Mouse (Mus musculus) adrenal gland, adult 8-10 months (tissue): ENCODE measurements at regions not wholly inside any gene's neighbourhood (a gene's known extent, or its start where the extent isn't known, plus 50 kb on each side); places are given as distances from the start of the nearest gene placed in this dataset.

Experiments used
- DNase-seq: peaks from one replicate; pipeline ENCODE4 v3.0.0; 2022

DNA sequence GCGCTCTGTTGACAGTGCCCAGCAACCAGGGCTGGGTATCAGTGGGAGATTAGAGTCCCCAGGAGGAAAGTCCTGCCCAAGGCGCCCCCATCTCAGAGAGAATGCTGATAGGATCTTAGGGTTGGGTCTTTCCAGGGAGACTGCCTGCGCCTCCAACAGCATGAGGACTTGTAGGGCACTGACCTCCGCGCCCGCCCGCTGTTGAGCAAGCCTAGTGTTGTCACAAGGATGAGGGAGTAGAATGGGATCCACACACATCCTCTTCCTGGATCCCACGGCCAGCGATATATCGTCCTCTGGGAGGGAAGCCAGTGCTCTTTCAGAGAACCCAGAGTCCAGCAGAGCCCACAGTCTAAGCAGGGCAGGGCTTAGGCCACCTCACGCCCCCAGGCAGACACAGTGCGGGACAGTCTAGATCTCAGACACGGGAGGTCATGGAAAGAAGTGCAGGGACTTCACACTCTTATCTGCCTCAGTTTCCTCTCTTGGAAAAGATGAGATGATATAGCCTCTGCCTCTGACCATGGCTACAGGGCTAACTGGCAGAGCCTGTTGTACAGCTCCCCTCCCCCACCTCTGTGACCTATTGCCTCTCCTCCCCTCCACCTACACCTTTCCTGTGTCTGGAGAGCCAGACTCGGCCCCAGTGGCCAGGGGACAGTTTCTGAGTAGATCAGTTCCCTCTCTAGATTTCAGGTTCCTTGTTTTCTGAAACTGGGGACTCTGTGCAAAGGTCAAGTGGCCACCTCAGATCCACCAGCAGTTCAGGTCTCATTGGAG is 52.0 kb upstream of the Dusp5 start:
- DNase-seq: no peak

DNA sequence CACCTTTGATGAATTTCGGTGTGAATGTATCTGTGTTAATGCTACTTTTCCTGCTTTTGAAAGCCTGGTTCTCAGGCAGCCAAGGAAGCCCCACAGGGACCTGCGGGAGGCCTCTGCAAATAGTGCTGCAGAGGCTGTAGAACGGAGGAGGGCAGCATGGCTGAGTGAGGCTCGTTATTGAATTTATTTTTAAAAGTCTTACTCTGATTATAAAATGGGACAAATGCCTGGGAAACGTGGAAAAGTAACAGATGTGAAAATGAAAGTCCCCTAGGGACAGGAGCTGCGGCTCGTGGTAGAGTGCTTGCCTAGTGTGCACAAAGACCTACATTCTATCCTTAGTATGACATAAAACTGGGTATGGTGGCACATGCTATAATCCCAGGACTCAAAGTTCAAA is 59.7 kb upstream of the Dusp5 start:
- no peak for DNase-seq

DNA sequence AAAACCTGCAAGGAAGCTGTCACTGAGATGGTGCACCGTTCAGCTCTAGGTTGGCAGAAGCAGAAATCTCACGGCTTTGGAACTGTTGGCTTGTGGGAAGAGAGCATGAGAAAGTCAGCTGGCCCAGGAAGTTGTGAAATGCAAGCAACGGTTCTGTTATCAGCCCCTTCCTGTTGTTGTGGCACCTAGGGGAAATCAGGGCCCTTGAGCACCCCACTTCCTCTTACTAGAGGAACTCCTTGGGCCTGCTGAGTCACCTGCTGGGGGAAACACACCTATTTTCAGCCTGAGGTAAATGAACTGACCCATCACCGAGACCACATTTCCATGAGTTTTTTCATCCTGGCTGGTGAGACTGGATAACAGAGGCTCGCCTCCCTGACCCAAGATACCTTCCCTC is 64.2 kb upstream of the Dusp5 start:
- DNase-seq: no peak

DNA sequence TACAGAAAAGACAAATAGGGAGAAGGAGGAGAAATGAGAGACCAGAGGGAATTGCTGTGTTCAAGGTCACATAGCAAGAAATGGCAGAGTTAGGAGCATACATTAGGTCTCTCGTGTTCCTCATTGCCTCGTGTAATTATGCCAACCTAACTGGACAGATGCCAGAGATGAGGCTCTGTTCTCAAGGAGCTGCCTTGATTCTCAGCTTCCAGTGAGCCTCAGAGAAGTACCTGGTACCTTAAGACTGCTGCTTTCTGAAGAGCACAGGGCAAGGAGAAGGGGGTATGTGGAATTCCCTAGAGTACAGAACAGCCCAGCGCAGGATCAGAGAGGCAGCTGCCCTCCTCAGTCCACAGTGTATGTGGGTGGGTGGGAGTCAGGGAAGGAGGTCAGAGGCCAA is 64.8 kb upstream of the Dusp5 start:
- DNase-seq: no peak

- no peak for DNase-seq
Measured at GRCm38 (mm10) chr19:53461025-53462015, 67.6 kb upstream of the Dusp5 start.

- no peak for DNase-seq
Measured at GRCm38 (mm10) chr19:53460312-53461024, 68.4 kb upstream of the Dusp5 start.

DNA sequence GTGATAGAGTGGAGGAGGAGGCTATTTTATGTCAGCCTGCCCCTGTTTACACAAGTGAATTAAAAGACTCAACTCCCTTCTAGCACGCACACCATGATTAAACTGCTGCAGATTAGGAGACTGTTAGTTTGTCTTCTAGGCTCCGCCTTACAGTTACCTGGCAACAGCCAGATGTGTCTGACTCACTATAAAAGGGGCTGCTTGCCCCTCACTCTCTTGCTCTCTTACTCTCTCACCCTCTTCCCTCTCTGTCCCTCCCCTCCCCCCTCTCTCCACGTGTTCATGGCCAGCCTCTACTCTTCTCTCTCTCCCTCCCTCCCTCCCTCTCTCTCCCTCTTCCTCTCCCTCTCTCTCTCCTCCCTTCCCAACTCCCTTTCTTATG is 69.0 kb upstream of the Smndc1 start:
- DNase-seq: no peak

DNA sequence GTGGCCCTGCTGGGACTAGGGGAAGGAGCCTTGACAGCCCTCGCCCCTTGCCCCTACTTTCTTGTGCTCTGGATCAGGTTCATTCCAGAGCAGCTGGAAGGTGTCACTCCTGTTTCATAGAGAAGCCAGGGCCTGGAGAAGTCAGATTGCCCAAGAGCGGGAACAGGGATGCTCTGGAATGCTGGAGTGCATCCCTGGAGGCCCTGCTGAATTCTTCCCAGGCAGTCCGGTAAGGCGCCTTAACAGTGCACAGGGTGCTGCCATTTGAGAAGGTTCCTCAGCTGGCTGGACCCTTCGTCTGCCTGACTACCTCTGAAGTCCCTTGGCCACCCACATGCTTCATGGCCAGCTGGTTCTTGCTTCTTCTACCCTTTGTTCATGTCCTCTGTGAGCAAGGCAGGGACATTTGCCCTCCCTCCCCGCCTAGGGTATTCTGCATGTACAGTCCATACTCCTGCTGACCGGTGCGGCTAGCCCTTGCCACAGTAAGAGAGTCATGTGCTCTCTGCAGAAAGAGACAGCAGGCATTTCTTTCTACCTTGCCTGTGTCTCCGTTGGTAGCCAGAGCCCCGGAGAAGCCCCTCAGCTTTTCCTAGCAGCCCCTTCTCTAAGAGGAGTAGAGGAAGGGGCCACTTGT is 68.5 kb upstream of the Smndc1 start:
- DNase-seq: no peak

DNA sequence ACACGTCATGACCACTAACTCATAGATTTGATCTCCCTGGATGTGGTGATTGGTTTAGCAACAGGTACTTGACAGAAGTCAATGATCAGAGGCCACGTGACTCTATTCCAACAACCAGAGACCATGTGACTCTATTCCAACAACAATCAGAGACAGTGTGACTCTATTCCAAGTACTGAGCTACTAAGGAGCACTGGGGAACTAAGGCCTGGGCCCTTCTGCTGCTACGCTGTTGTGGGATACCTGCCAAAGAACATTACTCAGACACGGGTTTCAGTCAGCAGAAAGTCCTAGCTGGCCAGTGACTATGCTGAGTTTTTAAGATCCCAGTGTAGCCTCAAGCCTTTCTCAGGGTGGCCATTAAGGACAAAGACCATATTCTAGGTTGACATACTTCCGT is 66.3 kb upstream of the Smndc1 start:
- no peak for DNase-seq

- DNase-seq: no peak
Measured at GRCm38 (mm10) chr19:53454571-53454970, 64.2 kb upstream of the Smndc1 start.

DNA sequence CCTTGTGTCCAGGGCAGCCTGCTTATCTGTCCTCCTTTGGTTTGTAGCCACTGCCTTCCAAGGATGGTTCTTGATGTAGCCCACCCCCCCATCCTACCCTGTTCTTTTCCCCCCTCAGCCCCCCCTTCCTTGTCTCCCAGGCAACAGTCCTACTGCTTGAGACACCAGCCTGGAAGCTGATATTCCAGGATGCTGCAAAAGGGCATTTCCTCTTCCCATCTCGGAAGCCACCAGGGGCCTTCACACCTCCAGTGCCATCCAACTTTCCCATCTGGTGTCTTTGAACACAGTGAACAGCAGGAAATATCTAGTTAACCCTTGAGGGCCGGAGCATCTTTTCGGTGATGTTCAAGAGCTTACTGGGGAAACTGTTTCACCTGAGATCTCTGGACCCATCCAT is 63.7 kb upstream of the Smndc1 start:
- no peak for DNase-seq

- DNase-seq: no peak
Measured at GRCm38 (mm10) chr19:53453317-53453947, 63.1 kb upstream of the Smndc1 start.

- DNase-seq: no peak
Measured at GRCm38 (mm10) chr19:53452360-53452759, 62.0 kb upstream of the Smndc1 start.

DNA sequence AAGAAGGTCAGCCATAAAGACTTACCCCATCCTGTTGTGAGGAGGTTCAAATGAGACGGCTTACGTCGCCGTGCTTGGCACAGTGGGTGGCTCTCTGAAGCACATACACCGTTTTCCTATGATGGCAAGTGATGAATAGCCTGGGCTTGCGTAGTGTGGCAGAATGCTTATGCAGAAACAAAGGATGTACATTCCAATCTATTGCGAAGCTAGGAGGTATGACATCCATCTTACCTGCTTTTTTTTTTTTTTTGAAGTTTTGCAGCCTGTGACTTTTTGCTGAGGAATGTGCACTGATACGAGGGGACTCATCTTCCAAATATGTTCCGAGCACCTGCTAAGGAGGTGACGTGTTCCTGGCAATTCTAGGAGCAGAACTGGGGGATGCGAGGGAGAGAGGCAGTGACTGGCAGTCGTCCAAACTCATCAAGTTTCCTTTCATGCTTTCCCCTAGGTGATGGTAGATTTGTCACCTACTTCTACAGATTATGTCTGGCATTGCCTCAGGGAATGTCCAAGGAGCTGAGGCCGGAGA is 61.1 kb upstream of the Smndc1 start:
- DNase-seq: no peak

DNA sequence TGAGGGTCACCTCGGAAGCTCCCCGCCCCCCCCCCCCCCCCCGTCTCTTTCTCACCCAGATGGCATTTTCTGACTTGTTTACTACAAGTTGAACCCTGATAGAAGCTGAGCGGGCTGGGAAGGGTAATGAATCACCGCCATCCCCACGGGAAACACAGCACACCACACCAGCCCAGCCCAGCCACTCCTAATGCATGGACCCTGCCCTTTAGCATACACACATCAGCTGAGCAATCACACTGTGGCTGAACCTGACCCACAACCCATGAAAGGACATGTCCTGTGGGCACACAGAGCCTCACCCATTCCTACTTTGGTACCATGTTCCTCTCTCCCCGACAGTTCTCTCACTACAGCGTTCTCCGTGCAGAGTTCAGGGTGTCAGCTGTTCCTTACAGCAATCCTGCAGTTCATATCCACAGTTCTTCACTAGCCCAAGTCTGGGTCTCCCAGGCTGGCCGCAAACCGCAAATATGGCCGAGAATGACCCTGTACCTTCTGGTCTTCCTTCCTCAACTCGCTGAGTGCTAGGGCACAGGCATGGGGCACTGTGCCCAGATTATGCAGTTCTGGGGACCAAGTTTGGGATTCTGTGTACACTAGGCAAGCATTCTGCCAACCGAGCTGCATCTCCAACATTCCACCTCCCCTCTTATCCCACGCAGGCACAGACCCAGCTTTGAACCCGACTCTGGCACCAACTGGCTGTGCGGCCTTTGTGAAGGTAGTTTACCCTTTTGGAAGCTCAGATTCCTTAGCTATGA is 60.4 kb upstream of the Smndc1 start:
- DNase-seq: no peak

DNA sequence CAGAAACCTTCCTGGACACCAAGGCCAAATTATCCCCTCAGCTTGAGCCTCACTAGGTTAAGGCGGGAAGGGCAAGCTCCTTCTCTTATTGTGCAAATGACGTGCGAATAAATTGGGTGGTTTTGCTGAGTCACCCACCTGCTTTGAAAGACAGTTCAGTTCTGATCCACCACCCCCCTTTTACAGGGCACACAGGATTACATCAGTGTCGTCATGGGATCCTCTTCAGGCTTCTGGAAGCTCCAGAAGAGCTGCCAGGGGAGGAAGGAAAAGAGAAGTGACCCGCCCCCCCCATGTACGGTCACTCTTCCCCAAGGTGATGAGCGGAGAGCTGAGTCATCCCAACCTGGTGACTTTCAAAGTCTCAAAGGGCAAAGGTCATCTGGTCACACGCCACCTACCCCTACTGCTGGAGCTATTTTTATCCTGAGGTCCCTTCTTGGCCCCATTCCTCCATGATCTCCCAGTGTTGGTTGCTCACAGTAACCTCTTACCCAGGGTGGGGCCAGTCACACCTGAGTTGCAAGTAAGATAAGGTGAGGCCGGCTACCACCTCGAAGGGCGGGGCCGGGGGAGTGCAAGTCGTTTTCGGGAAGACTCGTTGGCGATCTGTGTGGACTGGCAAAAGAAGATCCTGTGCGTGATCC is 58.9 kb upstream of the Smndc1 start:
- DNase-seq: no peak

GRCm38 (mm10) chr19:53448206-53448605 is 57.8 kb upstream of the Smndc1 start:
- DNase-seq: no peak

DNA sequence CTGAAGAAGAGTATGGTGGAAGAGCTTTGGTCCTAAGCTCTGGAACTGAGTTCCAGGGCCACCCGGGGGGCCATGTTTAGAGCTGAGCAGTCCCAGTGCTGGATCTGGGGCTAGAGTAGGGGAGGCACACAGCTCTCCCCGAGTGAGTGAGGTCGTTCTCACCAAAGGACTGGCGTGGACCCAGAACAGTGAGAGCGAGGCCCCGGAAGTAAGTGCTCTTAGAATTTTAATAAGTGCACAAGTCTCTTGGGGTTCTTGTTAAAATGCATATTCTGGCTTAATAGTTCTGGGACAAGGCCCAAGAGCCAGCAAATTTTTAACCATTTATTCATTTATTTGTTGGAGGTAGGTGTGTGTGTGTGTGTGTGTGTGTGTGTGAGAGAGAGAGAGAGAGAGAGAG is 57.4 kb upstream of the Smndc1 start:
- DNase-seq: no peak

DNA sequence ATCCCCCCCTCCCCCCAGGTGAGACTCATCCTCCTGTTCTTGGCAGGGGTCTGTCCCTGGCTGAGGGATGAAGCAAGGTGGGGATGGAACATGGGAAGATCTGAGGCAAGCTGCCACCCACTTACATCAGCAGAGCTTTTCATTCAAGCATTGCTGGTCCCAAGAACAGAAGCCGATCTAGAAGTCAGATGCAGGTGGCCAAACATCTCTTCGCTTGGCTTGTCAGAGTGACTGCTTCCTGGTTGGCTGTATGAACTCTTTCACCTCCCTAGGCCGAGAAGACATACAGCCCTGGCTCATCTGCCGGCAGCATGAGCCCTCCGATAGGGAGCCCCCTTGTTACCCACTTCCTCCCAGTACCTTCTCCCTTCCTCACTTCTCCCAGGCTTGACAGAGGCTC is 55.8 kb upstream of the Smndc1 start:
- no peak for DNase-seq

- DNase-seq: no peak
Measured at GRCm38 (mm10) chr19:53444646-53445045, 54.3 kb upstream of the Smndc1 start.
